Mouse (Mus musculus) testis, postnatal 14 days (tissue): Measurements from ENCODE around the gene Hsp90ab1.

Experiments used
- DNase-seq: peaks from one replicate; pipeline ENCODE4 v3.0.0; 2021; ENCODE audit warnings: low spot score

The Hsp90ab1 gene

DNA sequence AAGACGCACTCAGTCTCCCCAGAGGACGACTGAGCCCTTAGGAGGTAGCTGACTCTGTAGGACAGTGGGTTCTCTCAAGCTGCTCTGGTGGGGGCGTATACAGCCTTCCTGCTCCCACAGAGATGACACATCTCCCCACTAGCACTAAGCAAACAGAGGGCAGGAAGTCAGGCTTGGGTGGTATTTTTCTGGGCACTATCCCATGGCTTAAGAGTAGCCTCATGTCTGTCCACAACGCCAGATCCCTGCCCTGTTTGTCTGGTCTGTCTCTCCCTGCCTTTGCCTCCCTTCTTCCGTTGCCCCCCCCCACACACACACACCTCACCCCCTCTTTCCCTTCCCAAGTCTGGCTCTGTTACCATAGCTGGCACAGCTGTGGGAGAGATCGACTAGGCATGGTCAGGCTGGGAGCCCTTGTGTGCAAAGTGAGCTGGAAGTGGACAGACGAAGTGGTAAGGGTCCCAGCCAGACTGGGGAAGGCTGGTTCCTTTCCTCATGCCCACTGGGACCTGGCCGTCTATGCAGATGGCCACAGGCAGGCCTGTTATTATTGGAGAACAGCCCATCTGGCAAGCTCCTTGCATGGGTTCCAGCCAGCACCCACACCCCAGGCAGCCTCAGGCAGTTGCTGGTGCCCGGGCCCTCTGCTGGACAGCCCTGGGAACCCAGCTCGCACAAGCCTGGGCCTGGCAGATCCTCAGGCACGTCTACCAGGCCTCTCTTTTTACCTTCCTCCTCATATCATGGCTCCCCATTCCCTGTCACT is 23.7 kb upstream of the Hsp90ab1 start:
- DNase-seq, result peak; percentile 70

GRCm38 (mm10) chr17:45595736-45596390 is 22.8 kb upstream of the Hsp90ab1 start:
- DNase-seq, result no peak

GRCm38 (mm10) chr17:45594881-45595735 is 22.0 kb upstream of the Hsp90ab1 start:
- peak; percentile 83 for DNase-seq

GRCm38 (mm10) chr17:45594195-45594594 is 21.1 kb upstream of the Hsp90ab1 start:
- no peak for DNase-seq

- DNase-seq, result no peak
Measured at GRCm38 (mm10) chr17:45593479-45593878, 20.4 kb upstream of the Hsp90ab1 start.

DNA sequence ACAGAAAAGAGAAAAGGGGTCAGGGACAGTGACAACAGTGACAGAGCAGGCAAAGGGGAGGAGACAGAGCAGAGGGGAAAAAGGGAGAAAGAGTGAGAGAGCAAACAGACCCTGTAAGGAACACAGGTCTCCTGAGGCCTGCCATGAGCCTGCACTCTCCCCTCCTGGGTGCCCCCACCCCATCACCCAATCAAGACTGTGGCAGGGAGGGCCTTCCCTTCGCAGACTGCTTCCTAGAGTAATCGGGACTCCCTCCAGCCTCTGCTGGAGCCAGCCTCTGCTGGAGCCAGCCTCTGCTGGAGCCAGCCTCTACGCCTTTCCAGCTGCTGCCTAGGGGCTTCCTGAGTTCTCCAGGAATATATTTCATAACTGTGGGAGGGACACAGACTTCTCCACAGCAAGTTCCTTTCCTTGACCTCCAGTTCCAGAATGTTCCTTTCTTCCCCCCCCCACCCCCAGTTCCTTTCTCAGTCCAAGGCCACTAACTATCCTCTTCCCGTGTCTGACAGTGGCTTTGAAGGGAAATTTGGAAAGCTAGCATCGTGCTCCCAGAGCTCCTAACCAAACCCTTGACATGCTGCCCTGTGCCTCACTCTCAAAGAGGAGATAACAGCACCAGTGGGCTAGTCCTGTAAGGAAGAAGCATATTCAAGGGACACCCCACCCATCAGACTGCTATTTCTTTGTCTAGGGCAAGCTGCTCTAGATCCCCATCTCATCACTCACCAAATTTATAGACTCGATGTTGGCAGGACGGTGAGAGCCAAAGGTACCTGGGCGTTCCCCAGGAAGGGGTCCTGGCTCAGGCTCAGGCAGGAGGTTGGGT is 19.7 kb upstream of the Hsp90ab1 start:
- DNase-seq, result peak; percentile 71

DNA sequence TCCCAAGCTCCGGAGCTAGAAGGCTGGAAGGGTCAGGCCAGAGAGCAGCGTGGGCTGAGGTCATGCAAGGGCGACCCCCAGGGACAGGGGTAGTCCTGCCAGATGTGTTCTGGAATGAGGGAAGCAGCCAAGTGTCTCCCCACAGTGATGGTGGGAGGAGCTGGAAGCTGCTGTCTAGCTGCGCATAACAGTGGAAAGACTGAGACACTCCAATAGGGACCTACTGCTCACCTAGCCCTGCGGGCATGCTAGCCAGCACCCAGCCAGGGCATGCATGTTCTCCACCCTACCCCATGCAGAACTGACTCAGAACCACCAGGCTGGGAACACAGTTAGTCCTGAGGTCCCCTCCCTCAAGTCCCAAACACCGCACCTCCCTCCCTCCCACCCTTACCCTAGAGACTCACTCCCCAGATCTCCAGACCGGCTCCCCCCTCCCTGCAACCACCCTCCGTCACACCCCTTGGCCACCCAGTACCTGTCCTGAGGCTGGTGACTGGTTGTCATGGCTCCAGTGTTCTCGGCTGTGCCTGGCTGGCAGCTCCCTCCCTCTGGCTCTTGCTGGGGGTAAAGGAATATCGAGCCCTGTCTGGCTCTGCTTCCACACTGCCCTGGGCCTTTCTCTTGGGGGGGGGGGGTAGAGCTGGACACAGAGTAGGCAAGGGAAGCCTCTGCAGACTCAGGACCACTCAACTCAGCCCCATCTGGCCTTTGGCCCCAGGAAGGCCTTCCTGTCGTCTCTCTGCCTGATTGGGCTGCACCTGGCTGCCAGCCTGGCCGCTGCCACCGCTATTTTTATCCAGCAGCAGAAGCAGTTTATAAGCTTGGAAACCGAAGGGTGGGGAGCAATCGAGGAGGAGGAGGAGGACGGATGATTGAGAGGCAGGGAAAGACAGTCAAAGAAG is 18.9 kb upstream of the Hsp90ab1 start:
- no peak for DNase-seq

GRCm38 (mm10) chr17:45590410-45590809 is 17.3 kb upstream of the Hsp90ab1 start:
- DNase-seq, result no peak

DNA sequence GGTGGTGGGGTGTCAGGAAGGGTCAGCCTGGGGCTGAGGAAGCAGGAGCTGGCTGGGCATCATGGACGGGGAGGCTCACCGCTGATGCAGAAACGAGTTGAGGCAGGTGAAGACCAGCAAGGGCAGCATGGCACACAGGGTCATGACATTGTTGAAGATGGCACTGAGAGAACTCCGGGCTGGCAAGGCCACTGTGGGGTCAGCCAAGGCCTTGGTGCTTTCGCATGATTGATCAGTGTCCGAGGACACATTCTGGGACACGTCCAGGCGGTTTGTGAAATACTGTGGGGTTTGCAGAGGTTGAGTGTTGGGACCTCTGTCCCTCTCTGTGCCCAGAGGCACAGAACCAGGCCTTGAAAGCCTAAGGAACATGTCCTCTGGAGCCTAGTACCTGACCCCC is 16.8 kb upstream of the Hsp90ab1 start:
- no peak for DNase-seq

DNA sequence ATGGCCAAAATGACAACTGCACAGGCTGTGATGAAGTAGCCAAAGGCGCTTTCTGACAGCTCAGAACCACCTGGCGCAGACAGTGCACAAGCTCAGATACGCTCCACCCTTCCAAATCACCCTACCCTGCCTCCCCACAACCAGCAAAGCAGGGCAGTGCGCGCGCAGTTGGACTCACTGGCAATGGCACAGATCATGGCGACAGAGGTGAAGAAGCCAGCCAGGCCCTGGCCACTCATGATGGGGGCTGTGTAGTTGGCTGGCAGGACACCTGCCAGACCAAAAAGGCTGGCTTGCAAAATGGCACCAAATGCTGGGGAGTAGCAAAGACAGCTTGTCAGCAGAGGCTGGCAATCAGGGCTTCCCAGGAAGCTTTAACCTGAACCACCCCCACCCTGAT is 16.2 kb upstream of the Hsp90ab1 start:
- no peak for DNase-seq

DNA sequence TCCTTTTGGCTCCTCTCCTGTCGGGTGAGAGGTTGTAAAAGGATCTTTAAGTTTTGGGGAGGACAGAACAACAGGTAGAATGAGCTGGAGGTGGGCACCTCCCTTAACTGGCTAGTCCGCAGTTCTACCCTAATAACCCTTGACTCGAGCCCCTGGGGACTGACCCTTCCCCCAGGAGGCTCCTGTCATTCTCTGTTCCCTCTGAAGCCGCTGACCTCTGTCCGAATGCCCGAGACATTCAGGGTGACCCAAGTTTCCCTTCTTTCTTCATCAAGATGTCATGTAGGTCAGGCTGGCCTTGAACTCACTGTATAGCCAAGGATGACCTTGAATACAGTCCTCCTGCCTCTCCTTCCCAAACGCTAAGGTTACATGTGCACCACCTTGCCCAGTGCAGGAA is 15.3 kb upstream of the Hsp90ab1 start:
- DNase-seq, result no peak

DNA sequence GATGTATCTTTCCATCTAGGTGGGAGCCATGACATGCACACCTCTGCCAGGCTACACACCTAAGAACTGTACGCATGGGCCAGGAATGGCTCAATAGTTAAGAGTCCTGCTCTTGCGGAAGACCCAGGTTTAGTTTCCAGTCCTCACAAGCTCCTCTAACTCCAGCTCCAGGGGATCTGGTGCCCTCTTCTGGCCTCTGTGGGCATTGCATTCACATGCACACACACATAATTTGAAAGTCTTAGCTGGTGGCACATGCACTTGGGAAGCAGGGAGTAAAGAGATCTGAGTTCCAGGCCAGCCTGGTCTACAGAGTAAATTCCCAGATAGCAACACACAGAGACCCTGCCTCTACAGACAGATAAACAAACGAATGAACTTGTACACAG is 13.4 kb upstream of the Hsp90ab1 start:
- no peak for DNase-seq

- no peak for DNase-seq
Measured at GRCm38 (mm10) chr17:45585725-45586448, 12.8 kb upstream of the Hsp90ab1 start.

GRCm38 (mm10) chr17:45584939-45585678 is 12.0 kb upstream of the Hsp90ab1 start:
- DNase-seq, result peak; percentile 74

DNA sequence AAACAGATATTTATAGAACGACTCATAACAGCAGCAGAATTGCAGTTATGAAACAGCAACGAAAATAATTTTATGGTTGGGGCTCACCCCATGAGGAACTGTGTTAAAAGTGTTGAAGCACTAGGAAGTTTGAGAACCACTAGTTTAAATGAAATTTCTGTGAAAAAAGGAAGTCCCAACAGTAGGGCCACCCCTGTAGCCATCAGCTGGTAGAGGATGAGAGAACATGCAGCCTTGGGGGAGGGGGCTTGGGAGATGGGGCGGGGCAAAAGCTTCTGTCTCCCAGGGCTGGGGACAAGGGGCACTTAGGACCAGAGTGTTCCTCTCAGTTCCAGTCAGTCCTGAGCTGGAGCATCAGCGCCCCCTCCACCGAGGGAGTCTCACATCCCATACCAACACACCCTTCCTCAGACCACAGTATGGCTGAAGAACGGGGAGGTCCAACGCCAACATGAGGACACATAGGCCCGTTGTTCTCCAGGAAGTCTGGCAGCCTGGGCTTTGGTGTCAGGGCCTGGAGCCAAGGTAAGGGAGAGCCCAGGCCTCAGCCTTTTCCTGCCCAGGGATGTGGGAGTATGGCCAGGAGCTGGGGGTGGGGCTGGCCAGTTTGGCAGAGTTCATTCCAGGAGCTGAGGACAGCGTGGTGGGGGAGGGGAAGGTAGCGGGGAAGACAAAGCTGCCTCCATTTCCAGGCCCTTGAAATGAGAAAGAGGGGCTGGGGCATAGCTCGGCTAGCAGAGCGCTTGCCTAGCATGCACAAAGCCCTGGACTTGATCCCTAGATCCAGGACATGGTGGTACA is 11.2 kb upstream of the Hsp90ab1 start:
- DNase-seq, result peak; percentile 87

- no peak for DNase-seq
Measured at GRCm38 (mm10) chr17:45582715-45583355, 9.8 kb upstream of the Hsp90ab1 start.

GRCm38 (mm10) chr17:45582188-45582587 is 9.1 kb upstream of the Hsp90ab1 start:
- DNase-seq, result no peak

DNA sequence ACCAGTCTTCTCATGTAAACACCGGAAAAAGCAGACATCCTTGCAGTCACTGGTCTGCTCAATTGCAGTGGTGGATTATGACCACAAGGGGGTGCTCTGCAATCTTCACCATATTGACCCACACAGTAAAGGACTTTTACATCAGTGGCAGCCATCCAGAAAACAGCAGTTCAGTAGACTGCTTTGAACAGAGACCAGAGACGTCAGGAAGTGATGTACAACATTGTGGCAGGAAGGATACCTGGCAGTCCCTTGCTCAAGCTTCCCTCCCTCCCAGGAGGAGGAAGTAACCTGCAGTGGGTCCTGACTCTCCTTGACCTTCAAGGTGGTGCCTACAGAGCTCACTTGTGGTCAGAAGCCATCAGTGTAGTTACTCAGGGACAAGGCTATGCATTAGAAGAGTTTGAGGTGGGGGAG is 8.5 kb upstream of the Hsp90ab1 start:
- no peak for DNase-seq
